Mouse (Mus musculus): ENCODE results near the gene Nol4l. TPM values are rescaled to one million over a fixed set of nuclear protein-coding genes. Genes with fewer than 3 reads are reported as not detected.

Gene Nol4l
- 23.1 and 24.3 TPM in 2 replicates for polyA plus RNA-seq (2012; rRNA removed)

DNA sequence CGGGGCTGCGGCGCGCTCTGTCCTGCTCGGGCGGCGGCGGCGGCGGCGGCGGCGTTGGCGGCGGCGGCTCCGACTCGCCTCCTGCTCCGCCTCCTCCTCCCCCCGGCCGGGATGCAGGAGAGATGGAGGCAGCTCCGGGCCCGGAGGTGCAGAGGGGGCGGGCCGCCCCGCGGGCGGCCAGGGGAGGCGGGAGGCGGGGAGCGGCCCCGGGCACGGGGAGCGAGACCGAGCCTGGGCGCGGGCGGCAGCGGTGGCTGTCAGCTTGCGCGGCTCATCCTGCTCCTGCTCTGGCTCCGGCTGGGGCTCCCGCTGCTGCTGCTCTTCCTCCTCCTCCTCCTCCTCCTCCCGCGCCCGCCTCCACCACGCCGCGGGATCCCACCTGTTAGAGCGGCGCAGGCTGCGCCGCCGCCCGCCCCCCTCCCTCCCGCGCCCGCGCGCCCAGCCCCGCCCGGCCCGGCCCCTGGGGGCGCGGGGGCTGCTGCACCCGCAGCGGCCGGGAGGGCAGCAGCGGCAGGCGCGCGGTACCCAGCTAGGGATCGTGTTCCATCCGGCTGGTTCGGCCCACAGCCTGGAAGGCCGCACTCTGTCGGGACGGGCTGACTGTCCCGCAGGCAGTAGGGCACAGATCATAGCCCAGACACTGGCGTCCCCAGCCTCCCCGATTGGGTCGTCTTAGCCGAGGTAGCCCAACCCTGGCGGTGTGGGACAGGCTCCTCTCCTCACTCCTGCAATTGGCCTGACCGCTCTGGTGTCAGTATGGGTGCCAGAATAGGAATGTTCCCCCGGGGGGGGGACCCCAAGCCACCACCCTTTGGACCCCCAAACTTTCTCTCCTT lies at the start of gene Nol4l:
TSS of gene Nol4l (minus strand) at position 41 of the 836 bp plus-strand sequence.
- peak within 1 kb of the TSS; percentile 75 for H3K4me3 ChIP-seq (replicated peaks; ENCODE audit: insufficient read depth, low read depth, low read length)
- WGBS = 1% methylated on average over 77 of the region's 86 CpGs
- peaks cover 14% of the 10 kb centered on the region for H3K4me1 ChIP-seq (ENCODE audit: control insufficient read depth, insufficient read depth, low read length)
- H3K27ac ChIP-seq (ENCODE audit: insufficient read depth, low read length) = peak within 1 kb of the TSS; percentile 62
- H3K27me3 ChIP-seq (ENCODE audit: control insufficient read depth, insufficient read depth, low read length) = no peaks in the 10 kb centered on the region
- TF ChIP-seq POLR2A (IDR thresholded peaks at IDR 0.05; ENCODE audit: borderline replicate concordance, insufficient read depth, low read length) (no peak), CTCF (IDR thresholded peaks at IDR 0.05; ENCODE audit: borderline replicate concordance, insufficient read depth, low read depth, low read length) (no peak)
- DNase-seq = peak; percentile 67 to 75

DNA sequence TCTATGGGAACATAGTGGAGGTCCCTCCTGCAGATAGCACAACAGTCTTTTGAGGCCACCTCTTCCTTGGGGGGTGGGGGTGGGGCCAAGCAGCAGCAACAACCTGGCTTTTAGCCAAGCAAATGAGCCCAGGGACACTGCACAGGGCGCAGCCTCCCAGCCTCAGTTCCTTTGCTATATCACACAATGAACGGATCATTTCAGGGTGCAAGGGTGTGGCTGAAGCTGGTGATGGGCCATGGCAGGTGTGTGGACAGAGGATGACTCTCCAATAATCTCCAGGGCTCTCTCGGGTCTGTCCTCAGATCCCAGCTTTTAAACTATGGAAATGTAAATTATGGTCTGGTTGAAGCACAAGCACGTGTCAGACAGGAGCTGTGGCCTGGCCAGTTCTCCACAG lies 47.4 kb upstream of the Nol4l start:
- Histone ChIP-seq H3K27ac (ENCODE audit: insufficient read depth, low read length) (no peak overlapping the region), H3K4me3 (replicated peaks; ENCODE audit: insufficient read depth, low read depth, low read length) (no peak overlapping the region), H3K4me1 (ENCODE audit: control insufficient read depth, insufficient read depth, low read length) (no peaks in the 10 kb centered on the region), H3K27me3 (ENCODE audit: control insufficient read depth, insufficient read depth, low read length) (no peaks in the 10 kb centered on the region)
- TF ChIP-seq CTCF (IDR thresholded peaks at IDR 0.05; ENCODE audit: borderline replicate concordance, insufficient read depth, low read depth, low read length) (no peak), POLR2A (IDR thresholded peaks at IDR 0.05; ENCODE audit: borderline replicate concordance, insufficient read depth, low read length) (no peak)
- 43% methylated on average over 4 of the region's 4 CpGs for WGBS
- DNase-seq = no peak

DNA sequence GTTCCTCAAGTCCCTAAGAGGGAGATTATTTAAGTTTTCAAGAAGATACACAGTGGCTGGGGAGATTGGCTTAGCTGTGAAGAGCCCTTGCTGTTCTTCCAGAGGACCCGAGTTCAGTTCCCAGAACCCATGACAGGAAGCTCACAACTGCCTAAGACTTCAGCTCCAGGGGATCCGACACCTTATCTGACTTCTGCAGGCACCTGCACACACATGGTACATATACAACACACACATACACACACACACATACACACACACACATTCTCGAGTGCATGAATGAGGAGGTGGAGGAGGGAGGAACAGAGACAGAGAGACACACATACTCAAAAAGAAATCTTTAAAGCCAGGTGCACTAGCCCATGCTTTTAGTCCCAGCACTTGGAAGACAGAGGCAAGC lies 46.4 kb upstream of the Nol4l start:
- no peak overlapping the region for H3K27ac ChIP-seq (ENCODE audit: insufficient read depth, low read length)
- DNase-seq = no peak
- H3K27me3 ChIP-seq (ENCODE audit: control insufficient read depth, insufficient read depth, low read length) = no peaks in the 10 kb centered on the region
- H3K4me3 ChIP-seq (replicated peaks; ENCODE audit: insufficient read depth, low read depth, low read length) = no peak overlapping the region
- H3K4me1 ChIP-seq (ENCODE audit: control insufficient read depth, insufficient read depth, low read length) = no peaks in the 10 kb centered on the region
- WGBS = 91% methylated on average over 3 of the region's 3 CpGs
- TF ChIP-seq POLR2A (IDR thresholded peaks at IDR 0.05; ENCODE audit: borderline replicate concordance, insufficient read depth, low read length) (no peak), CTCF (IDR thresholded peaks at IDR 0.05; ENCODE audit: borderline replicate concordance, insufficient read depth, low read depth, low read length) (no peak)

DNA sequence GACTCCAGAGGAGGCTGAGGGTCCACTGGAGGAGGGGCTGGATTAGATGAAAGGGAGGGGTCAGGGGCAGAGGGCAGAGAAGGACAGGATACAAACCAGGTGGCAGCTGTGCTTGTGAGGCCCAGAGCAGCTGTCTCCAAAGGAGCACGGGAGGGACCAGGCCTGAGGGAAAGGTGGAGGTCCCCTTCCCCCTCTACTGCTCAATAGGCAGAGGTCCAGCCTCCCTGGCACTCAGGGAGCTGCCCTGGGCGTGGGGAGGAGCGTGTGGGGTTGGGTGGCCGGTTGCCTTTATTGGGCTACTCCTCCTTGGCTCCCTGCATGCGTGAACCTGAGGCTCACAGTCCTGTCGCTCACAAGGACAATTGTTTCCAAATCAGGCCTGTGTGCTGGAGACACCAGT lies 45.8 kb upstream of the Nol4l start:
- H3K4me3 ChIP-seq (replicated peaks; ENCODE audit: insufficient read depth, low read depth, low read length) = no peak overlapping the region
- H3K4me1 ChIP-seq (ENCODE audit: control insufficient read depth, insufficient read depth, low read length) = no peaks in the 10 kb centered on the region
- no peak for DNase-seq
- no peaks in the 10 kb centered on the region for H3K27me3 ChIP-seq (ENCODE audit: control insufficient read depth, insufficient read depth, low read length)
- H3K27ac ChIP-seq (ENCODE audit: insufficient read depth, low read length) = no peak overlapping the region
- 70% methylated on average over 6 of the region's 6 CpGs for WGBS
- no peak for TF ChIP-seq POLR2A (IDR thresholded peaks at IDR 0.05; ENCODE audit: borderline replicate concordance, insufficient read depth, low read length)
- TF ChIP-seq CTCF (IDR thresholded peaks at IDR 0.05; ENCODE audit: borderline replicate concordance, insufficient read depth, low read depth, low read length) = no peak

DNA sequence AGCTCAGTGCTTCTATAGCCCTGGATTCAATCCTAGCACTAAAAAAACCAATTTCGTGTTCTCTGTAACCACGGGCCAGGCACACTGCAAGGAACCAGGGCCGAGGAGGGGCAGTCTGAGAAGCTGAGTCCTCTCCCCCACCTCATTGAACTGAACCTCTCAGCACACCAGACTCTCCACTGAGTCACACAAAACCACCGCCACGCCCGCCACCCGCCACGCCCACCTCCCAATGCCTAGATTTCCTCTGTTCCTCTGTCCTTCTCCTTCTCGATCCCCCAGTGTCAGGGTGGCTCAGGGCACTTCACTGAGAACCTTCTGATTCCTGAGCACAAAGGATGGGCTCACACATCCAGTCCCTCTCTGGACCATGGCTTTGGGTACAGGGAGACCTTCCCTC lies 43.3 kb upstream of the Nol4l start:
- Histone ChIP-seq H3K4me1 (ENCODE audit: control insufficient read depth, insufficient read depth, low read length) (no peaks in the 10 kb centered on the region), H3K27ac (ENCODE audit: insufficient read depth, low read length) (no peak overlapping the region), H3K27me3 (ENCODE audit: control insufficient read depth, insufficient read depth, low read length) (no peaks in the 10 kb centered on the region), H3K4me3 (replicated peaks; ENCODE audit: insufficient read depth, low read depth, low read length) (no peak overlapping the region)
- no peak for DNase-seq
- 90% methylated on average over 9 of the region's 9 CpGs for WGBS
- no peak for TF ChIP-seq POLR2A (IDR thresholded peaks at IDR 0.05; ENCODE audit: borderline replicate concordance, insufficient read depth, low read length)
- no peak for TF ChIP-seq CTCF (IDR thresholded peaks at IDR 0.05; ENCODE audit: borderline replicate concordance, insufficient read depth, low read depth, low read length)

DNA sequence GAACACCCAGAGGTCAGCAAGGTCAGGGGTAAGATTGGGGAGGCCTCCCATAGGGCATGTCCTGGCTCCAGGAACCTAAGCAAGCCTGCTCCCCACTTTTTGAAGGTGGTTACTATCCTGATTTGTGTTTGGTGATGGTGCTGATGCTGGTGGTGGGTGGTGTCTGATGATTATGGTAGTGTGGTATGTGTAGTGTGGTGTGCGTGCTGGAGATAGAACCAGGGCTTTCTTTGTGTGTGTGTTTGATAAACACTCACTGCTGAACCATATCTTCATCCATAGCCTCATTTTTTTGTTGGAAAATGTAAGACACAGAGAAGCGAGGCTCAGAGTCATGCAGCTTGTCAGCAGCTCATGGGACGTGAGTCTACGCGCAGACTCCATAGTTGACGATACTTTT lies 38.8 kb upstream of the Nol4l start:
- H3K4me1 ChIP-seq (ENCODE audit: control insufficient read depth, insufficient read depth, low read length) = no peaks in the 10 kb centered on the region
- no peak overlapping the region for H3K4me3 ChIP-seq (replicated peaks; ENCODE audit: insufficient read depth, low read depth, low read length)
- TF ChIP-seq CTCF (IDR thresholded peaks at IDR 0.05; ENCODE audit: borderline replicate concordance, insufficient read depth, low read depth, low read length) (no peak), POLR2A (IDR thresholded peaks at IDR 0.05; ENCODE audit: borderline replicate concordance, insufficient read depth, low read length) (no peak)
- 97% methylated on average over 6 of the region's 6 CpGs for WGBS
- no peak for DNase-seq
- H3K27me3 ChIP-seq (ENCODE audit: control insufficient read depth, insufficient read depth, low read length) = no peaks in the 10 kb centered on the region
- no peak overlapping the region for H3K27ac ChIP-seq (ENCODE audit: insufficient read depth, low read length)

DNA sequence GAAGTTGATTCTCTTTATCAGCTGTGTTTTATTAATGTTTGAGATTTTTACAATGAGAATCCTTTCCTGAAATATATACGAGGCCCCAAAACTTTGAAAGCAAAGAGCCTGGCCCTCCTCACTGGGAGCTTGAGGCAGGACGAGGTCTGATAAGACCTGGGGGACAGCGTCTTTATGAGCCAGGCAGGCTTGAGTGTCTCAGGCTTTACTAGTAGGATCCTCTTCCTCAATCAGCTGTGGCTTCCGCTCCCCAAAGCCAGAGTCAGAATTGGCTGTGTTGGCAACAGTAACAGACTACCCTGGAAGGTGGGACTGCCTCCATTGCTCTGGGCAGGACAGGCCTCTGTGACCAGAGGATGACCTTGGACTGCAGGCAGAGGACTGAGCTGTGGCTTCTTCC lies 38.2 kb upstream of the Nol4l start:
- Histone ChIP-seq H3K4me3 (replicated peaks; ENCODE audit: insufficient read depth, low read depth, low read length) (no peak overlapping the region), H3K4me1 (ENCODE audit: control insufficient read depth, insufficient read depth, low read length) (no peaks in the 10 kb centered on the region), H3K27me3 (ENCODE audit: control insufficient read depth, insufficient read depth, low read length) (no peaks in the 10 kb centered on the region), H3K27ac (ENCODE audit: insufficient read depth, low read length) (no peak overlapping the region)
- TF ChIP-seq POLR2A (IDR thresholded peaks at IDR 0.05; ENCODE audit: borderline replicate concordance, insufficient read depth, low read length) (no peak), CTCF (IDR thresholded peaks at IDR 0.05; ENCODE audit: borderline replicate concordance, insufficient read depth, low read depth, low read length) (no peak)
- DNase-seq = no peak
- WGBS = 84% methylated on average over 4 of the region's 4 CpGs

DNA sequence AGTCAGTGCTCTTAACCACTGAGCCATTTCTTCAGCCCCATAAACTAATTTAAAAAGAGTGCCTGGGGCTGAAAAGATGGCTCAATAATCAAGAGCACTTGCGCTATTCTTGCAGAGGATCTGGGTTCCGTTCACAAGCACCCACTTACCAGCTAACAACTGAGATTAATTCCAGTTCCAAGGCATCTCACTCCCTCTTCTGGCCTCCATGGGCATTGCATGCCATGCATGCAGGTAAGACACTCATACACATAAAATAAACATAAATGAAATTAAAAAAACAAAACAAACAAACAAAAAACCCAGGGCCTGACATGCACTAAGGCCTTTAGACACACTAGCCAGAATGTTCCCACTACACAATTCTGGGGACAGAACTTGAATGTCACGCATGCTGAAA lies 34.6 kb upstream of the Nol4l start:
- Histone ChIP-seq H3K4me1 (ENCODE audit: control insufficient read depth, insufficient read depth, low read length) (peaks cover 14% of the 10 kb centered on the region), H3K27me3 (ENCODE audit: control insufficient read depth, insufficient read depth, low read length) (no peaks in the 10 kb centered on the region), H3K27ac (ENCODE audit: insufficient read depth, low read length) (no peak overlapping the region), H3K4me3 (replicated peaks; ENCODE audit: insufficient read depth, low read depth, low read length) (no peak overlapping the region)
- WGBS = 93% methylated on average over 3 of the region's 3 CpGs
- no peak for DNase-seq
- TF ChIP-seq POLR2A (IDR thresholded peaks at IDR 0.05; ENCODE audit: borderline replicate concordance, insufficient read depth, low read length) (no peak), CTCF (IDR thresholded peaks at IDR 0.05; ENCODE audit: borderline replicate concordance, insufficient read depth, low read depth, low read length) (peak; percentile 41; the same call in 1 of the 2 replicates)

All from cerebellum, adult 2 months (tissue).